Mouse (Mus musculus) forebrain, embryonic 16.5 days (tissue): Measurements from ENCODE around the gene Iqcn. TPM values are rescaled to one million over a fixed set of nuclear protein-coding genes. Genes with fewer than 3 reads are reported as not detected.

Source experiments
- ATAC-seq: fragments of 200-750 bp; cut with Nextera tagmentation; 2 replicates; pipeline ENCODE4 v1.8.0; 2017; ENCODE audit warnings: mild to moderate bottlenecking, moderate library complexity
- H3K27ac ChIP-seq: fragments of 300-500 bp; sonication (generic); 2 replicates; pipeline ENCODE4 v1.5.1; 2014; ENCODE audit warnings: low read length, control low read depth
- H3K27me3 ChIP-seq: fragments of 300-500 bp; sonication (generic); replicated peaks from 2 replicates; pipeline ENCODE4 v1.6.1; 2014; ENCODE audit warnings: low read length; ENCODE audit not compliant: control insufficient read depth, insufficient read depth
- H3K36me3 ChIP-seq: fragments of 300-500 bp; sonication (generic); 2 replicates; pipeline ENCODE4 v1.6.1; 2014; ENCODE audit not compliant: control insufficient read depth, insufficient read depth
- H3K4me1 ChIP-seq: fragments of 300-500 bp; sonication (generic); replicated peaks from 2 replicates; pipeline ENCODE4 v1.6.1; 2014; ENCODE audit warnings: low read length; ENCODE audit not compliant: control insufficient read depth, insufficient read depth
- H3K4me2 ChIP-seq: fragments of 300-500 bp; sonication (generic); 2 replicates; pipeline ENCODE4 v1.6.1; 2014; ENCODE audit warnings: mild to moderate bottlenecking, low read length, control low read depth
- H3K4me3 ChIP-seq: fragments of 300-500 bp; sonication (generic); replicated peaks from 2 replicates; pipeline ENCODE4 v1.5.1; 2014; ENCODE audit warnings: mild to moderate bottlenecking, low read length, control low read depth
- H3K9ac ChIP-seq: fragments of 300-500 bp; sonication (generic); replicated peaks from 2 replicates; pipeline ENCODE4 v1.6.1; 2014; ENCODE audit warnings: low read depth, low read length, control low read depth
- H3K9me3 ChIP-seq: fragments of 300-500 bp; sonication (generic); 2 replicates; pipeline ENCODE4 v1.6.1; 2016; ENCODE audit warnings: low read length; ENCODE audit not compliant: control insufficient read depth
- WGBS: fragments of 180-500 bp; shearing (Covaris S2); extraction: QIAGEN DNeasy Blood & Tissue Kit; methylation state at CpG from one replicate; pipeline ENCODE4 v1.1.7; 2014; 5-methylcytosine and 5-hydroxymethylcytosine counted together
- polyA plus RNA-seq: library from polyadenylated mRNA; unstranded; fragments of >200 nt; fragmentation: Nextera tagmentation; extraction: Ambion mirVana; gene quantifications from 2 replicates; pipeline ENCODE4 v1.2.1, GENCODE M21; 2015

The Iqcn gene
- polyA plus RNA-seq, result 0.11 and 0.14 TPM in 2 replicates

DNA sequence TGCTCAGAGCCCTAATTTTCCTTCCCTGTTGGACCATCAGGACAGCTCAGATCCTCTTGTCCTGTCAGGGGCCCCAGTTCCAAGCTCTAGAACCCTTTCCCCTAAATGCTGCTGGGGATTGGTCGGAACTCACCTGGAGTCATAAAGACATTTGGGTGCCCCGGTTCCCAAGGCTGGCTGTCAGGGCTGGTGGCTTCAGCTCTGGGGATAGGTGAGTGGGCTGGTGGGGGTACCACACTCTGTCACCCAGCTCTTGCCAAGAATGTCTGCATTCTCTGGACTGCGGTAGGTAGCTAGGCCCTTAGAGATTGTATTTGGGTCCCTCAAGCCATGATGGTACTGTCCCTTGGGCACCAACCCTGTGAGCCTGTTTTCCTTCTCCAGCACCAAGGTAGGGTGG lies at the start of gene Iqcn:
Gene Iqcn, plus strand, starts transcription at position 171 of the 400 bp plus-strand sequence.
- Histone ChIP-seq H3K9me3 (no peaks in the 10 kb centered on the region), H3K4me3 (no peak within 1 kb of the TSS), H3K27ac (no peak within 1 kb of the TSS), H3K4me1 (peaks cover 22% of the 10 kb centered on the region), H3K27me3 (no peaks in the 10 kb centered on the region), H3K4me2 (peak within 1 kb of the TSS; percentile 80), H3K36me3 (no peaks in the 10 kb centered on the region), H3K9ac (no peak within 1 kb of the TSS; the same call in 1 of the 2 replicates)
- ATAC-seq, result no peak
- 96% methylated on average over 3 of the region's 3 CpGs for WGBS

DNA sequence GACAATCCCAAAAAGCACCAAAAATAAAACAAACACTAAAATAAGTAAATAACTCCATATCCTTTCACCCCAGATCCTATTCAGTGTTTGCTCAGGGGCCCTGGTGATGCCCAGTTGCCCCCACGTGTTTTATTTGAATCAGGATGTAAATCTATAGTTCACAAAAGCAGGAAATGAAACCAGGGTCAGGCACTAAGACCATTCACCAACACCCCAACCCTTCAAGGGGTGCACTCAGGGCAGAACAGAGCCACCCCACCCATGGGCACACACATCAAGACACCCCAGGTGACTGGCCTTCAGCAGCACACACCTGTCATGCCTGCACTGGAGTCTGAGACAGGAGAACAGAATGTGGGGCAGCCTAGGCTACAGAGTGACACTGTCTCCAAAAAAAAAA lies 49.1 kb upstream of the Iqcn start:
- 86% methylated on average over 1 of the region's 1 CpGs for WGBS
- ATAC-seq, result no peak
- Histone ChIP-seq H3K4me3 (no peak overlapping the region), H3K4me2 (no peak overlapping the region), H3K27ac (no peak overlapping the region), H3K9ac (no peak overlapping the region), H3K36me3 (0 out of 2 replicates have a peak, but pooled peaks cover 2% of the 10 kb centered on the region), H3K27me3 (no peaks in the 10 kb centered on the region), H3K9me3 (no peaks in the 10 kb centered on the region), H3K4me1 (peaks cover 29% of the 10 kb centered on the region)

DNA sequence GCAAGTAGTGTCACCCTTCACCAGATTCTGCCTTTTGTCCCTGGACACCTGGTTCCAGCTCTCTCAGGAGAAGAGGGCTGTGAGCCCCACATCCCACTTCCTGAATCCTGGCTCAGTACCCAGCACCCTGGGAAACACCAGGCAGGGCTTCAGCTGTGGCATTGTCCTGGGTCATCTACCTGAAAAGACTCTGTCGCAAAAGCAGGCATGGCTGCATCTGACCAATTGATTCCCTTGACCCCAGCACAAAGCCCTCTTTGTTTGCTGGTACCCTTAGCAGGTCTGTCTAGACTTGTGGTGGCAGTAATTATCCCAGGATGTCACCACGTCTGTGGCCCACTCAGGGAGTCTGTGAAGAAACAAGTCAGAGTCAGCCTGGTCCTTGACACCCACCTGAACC lies 47.8 kb upstream of the Iqcn start:
- peaks cover 32% of the 10 kb centered on the region for H3K4me1 ChIP-seq
- ATAC-seq, result no peak

DNA sequence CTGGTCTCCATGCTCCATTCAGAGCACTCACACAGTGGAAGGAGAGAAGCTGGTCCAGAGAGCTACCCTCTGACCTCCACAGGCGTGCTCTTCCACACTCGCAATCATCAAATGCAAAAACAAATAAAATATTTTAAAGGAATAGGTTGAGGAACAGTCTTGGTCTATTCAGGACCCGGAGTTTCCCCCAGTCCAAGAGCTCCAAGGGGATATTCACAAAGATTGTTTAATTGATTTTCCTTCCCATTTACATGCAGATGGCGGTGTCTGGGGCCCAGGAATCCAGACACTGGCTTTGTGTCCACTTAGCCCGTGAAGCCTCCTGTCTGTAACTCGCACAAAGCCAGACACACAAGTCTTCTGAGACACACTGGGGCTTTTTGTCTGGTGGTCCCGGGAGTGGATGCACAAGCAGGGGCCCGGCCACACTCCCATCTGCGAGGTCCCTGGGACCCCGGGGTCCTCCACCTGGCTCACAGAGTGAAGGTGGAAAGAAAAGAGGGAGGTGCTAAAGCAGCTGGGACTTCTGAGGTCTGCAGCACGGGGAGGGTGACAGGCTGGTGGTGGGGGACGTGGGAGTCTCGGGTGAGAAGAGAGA lies 47.0 kb upstream of the Iqcn start:
- Histone ChIP-seq H3K4me2 (peak overlapping the region; percentile 13; the same call in 1 of the 2 replicates), H3K27ac (peak overlapping the region; percentile 75), H3K36me3 (no peaks in the 10 kb centered on the region), H3K9ac (no peak overlapping the region), H3K4me3 (no peak overlapping the region), H3K9me3 (no peaks in the 10 kb centered on the region), H3K27me3 (no peaks in the 10 kb centered on the region), H3K4me1 (peaks cover 33% of the 10 kb centered on the region)
- 9% methylated on average over 13 of the region's 13 CpGs for WGBS
- ATAC-seq, result peak; percentile 5; the same call in 1 of the 2 replicates

More for the DNA sequence above, 47.8 kb upstream of the Iqcn start:
- peak overlapping the region; percentile 75; the same call in 1 of the 2 replicates for H3K27ac ChIP-seq
- 10% methylated on average over 2 of the region's 2 CpGs for WGBS
- 0 out of 2 replicates have a peak, but pooled peaks cover under 1% of the 10 kb centered on the region for H3K36me3 ChIP-seq
- no peaks in the 10 kb centered on the region for H3K27me3 ChIP-seq
- H3K9me3 ChIP-seq, result no peaks in the 10 kb centered on the region
- H3K9ac ChIP-seq, result no peak overlapping the region
- H3K4me3 ChIP-seq, result no peak overlapping the region
- no peak overlapping the region for H3K4me2 ChIP-seq

DNA sequence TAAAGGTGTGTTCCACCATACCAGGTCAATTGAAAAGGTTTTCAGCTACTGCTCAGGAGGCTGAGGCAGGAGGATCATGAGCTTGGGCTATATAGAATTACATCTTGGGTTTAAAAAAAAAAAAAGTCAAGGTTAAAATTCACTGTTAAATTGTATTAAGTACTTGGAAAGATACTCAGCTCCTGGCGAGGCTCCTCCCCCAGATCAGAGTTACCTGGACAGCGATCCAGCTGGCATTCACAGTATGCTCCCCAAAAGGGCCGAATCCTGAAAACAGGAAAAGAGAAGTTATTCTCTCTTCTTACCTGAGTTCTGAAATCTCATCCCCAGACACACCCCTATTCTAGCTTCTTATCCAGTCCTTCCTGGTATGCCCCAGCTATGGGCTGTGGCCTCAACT lies 46.0 kb upstream of the Iqcn start:
- H3K9me3 ChIP-seq, result no peaks in the 10 kb centered on the region
- H3K4me3 ChIP-seq, result no peak overlapping the region
- ATAC-seq, result no peak
- H3K9ac ChIP-seq, result no peak overlapping the region
- H3K4me2 ChIP-seq, result no peak overlapping the region
- H3K27ac ChIP-seq, result peak overlapping the region; percentile 75; the same call in 1 of the 2 replicates
- WGBS, result 94% methylated on average over 3 of the region's 3 CpGs
- H3K4me1 ChIP-seq, result peaks cover 33% of the 10 kb centered on the region
- H3K27me3 ChIP-seq, result no peaks in the 10 kb centered on the region
- no peaks in the 10 kb centered on the region for H3K36me3 ChIP-seq

DNA sequence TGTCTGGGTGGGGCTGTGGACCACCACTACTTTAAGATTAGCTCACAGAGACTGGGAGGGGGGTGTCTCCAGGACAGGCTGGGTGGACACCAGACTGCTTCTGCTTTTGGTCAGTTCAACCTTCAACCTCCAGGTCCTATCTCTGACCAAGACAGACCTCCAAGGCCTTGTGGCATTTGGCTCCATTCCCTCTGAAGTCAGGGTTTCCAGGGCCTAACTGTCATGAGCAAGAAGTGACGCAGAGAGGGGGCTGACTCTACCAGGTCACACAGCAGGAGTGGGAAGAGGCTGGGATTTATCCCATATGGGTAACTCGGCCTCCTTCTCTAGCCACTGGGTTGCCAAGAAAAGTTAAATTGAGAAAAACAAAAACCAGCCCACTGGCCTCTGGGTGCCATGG lies 45.5 kb upstream of the Iqcn start:
- Histone ChIP-seq H3K27me3 (no peaks in the 10 kb centered on the region), H3K9me3 (no peaks in the 10 kb centered on the region), H3K27ac (peak overlapping the region; percentile 5; the same call in 1 of the 2 replicates), H3K36me3 (no peaks in the 10 kb centered on the region), H3K4me3 (no peak overlapping the region), H3K4me1 (peaks cover 33% of the 10 kb centered on the region), H3K9ac (no peak overlapping the region), H3K4me2 (peak overlapping the region; percentile 85; the same call in 1 of the 2 replicates)
- ATAC-seq, result no peak
- WGBS, result 85% methylated on average over 2 of the region's 2 CpGs

DNA sequence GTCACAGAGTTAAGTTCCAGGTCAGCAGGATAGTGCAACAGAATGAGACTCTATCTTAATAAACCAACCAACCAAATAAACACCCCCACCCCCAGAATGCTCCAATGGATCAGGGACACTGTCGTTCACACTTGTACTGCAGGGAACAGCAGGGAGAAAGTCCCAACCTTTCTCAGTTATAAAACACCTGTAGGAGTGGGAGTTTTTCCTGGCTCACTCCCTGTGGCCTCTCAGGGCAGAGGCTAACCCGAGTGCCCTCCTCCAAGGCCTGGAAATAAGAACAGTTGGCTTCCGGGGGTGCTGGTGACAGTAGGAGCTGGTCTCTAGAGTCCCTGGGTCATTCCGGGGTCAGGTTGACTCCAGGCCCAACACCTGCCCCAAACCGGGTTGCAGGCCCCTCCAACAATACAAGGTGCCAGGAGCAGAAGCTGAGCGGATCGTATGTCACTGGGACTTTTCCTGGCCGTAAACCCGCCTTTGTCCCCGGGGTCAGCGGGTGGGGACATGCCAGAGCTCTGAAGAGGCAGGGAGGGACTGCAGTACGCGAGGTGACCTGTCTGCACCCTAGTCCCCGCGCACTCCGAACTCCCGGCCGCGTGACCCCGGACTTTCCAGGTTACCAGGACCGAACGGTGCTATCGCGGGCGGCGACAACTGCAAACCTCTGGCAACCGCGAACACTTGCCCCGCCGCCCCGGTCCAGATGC lies 44.2 kb upstream of the Iqcn start:
- WGBS, result 2% methylated on average over 31 of the region's 31 CpGs

DNA sequence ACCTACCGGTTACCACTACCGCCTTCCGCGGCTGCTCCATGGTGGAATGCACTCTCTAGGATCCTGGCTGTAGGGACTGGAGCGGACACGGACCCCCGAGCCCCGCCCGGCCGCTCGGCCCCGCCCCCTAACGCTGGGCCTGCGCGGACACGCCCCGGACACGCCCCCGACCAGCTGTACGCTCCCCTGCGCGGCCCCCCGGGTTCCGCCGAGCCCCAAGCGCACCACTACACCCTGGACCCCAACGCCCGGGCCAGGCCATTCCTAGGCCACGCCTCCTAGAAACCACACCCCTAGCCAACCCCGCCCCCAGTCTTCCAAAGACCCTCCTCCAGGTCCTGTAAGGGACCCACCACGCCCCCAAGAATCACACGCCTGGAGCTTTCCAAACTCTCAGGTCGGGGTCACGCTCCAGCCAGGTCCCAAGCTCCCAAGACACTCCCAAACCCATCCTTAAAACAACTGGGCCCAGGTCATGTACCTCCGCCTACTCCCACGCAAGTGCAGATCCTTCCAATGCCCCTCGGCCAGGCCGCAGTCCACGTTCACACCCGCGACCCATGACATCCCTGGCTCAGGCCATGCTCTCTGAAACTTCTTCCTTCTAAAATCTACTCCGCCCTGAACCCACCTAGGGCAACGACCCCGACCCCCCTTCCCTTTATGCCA lies 43.5 kb upstream of the Iqcn start:
- Histone ChIP-seq H3K9ac (peak overlapping the region; percentile 77), H3K9me3 (no peaks in the 10 kb centered on the region), H3K4me2 (peak overlapping the region; percentile 85), H3K4me3 (peak overlapping the region; percentile 63), H3K36me3 (no peaks in the 10 kb centered on the region), H3K27me3 (no peaks in the 10 kb centered on the region), H3K27ac (peak overlapping the region; percentile 45; the same call in 1 of the 2 replicates), H3K4me1 (peaks cover 33% of the 10 kb centered on the region)
- WGBS, result under 1% methylated on average over 44 of the region's 44 CpGs
- ATAC-seq, result peak; percentile 92

More for the DNA sequence above, 44.2 kb upstream of the Iqcn start:
- H3K9me3 ChIP-seq, result no peaks in the 10 kb centered on the region
- H3K4me2 ChIP-seq, result peak overlapping the region; percentile 85
- H3K36me3 ChIP-seq, result no peaks in the 10 kb centered on the region
- no peak for ATAC-seq
- peaks cover 33% of the 10 kb centered on the region for H3K4me1 ChIP-seq
- H3K4me3 ChIP-seq, result peak overlapping the region; percentile 63
- no peaks in the 10 kb centered on the region for H3K27me3 ChIP-seq
- 0 out of 2 replicates have a peak overlapping the region, but pooled peaks have one; percentile 0 for H3K27ac ChIP-seq
- peak overlapping the region; percentile 77 for H3K9ac ChIP-seq

DNA sequence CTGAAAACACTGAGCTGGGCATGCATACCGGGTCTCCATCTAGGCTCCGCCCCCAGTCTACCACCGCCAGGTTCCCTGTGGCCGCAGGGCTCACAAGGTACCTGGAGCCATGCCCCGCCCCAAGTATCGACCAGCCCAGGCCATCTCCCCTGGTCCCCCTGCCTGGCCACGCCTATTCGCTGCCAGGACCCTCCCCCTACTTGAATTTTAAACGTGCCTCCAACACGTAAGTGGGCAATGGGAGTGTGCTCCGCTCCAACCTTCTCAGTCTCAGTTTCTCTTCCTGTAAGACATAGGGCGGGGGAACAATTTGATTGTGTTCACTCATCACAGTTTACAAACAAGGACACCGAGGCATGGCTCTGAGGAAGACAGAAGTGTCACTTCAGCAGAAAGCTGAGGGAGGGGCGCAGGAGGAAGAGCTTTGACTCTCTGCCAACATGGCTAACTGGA lies 43.0 kb upstream of the Iqcn start, which contains the start of gene Pgpep1:
Gene Pgpep1, minus strand, starts transcription at position 116 of the 453 bp plus-strand sequence.
- Histone ChIP-seq H3K4me1 (peaks cover 33% of the 10 kb centered on the region), H3K27ac (peak within 1 kb of the TSS; percentile 45; the same call in 1 of the 2 replicates), H3K9ac (peak within 1 kb of the TSS; percentile 77), H3K9me3 (no peaks in the 10 kb centered on the region), H3K4me3 (peak within 1 kb of the TSS; percentile 63), H3K27me3 (no peaks in the 10 kb centered on the region), H3K36me3 (no peaks in the 10 kb centered on the region), H3K4me2 (peak within 1 kb of the TSS; percentile 85)
- peak; percentile 35 for ATAC-seq
- WGBS, result 4% methylated on average over 14 of the region's 14 CpGs
